Mouse (Mus musculus) brain, embryonic 14.5 days (tissue): ENCODE data around the gene Cdc42ep1.

Experiments used
- CTCF ChIP-seq: fragments of 200-500 bp; IDR thresholded peaks from 2 replicates; pipeline ENCODE4 v1.5.1; 2012; ENCODE audit warnings: inconsistent platforms, mild to moderate bottlenecking, moderate library complexity, borderline replicate concordance; ENCODE audit not compliant: insufficient read depth, insufficient read length; ENCODE audit errors: extremely low read depth
- POLR2A ChIP-seq: fragments of 200-500 bp; IDR thresholded peaks from 2 replicates; pipeline ENCODE4 v1.6.1; 2012; ENCODE audit warnings: mild to moderate bottlenecking, inconsistent platforms, borderline replicate concordance; ENCODE audit not compliant: poor library complexity, insufficient read depth, insufficient read length, severe bottlenecking; ENCODE audit errors: extremely low read depth

- TF ChIP-seq CTCF (no peak), POLR2A (no peak)
Measured at GRCm38 (mm10) chr15:78881828-78882227, 39.4 kb downstream of the Cdc42ep1 start.
